Mouse (Mus musculus) lung, adult 2 months (tissue): Measurements from ENCODE around the gene Cd5. TPM values are rescaled to one million over a fixed set of nuclear protein-coding genes. Genes with fewer than 3 reads are reported as not detected.

Source experiments
- DNase-seq: peaks from one replicate; pipeline ENCODE4 v3.0.0; 2022
- H3K4me1 ChIP-seq: fragments of 200-500 bp; 2 replicates; pipeline ENCODE4 v1.6.1; 2011; ENCODE audit warnings: low read length; ENCODE audit not compliant: control insufficient read depth, insufficient read depth
- H3K4me3 ChIP-seq: fragments of 200-500 bp; replicated peaks from 2 replicates; pipeline ENCODE3; 2011; ENCODE audit warnings: low read depth, mild to moderate bottlenecking, control low read depth, low read length; ENCODE audit errors: extremely low read depth
- CTCF ChIP-seq: fragments of 200-500 bp; IDR thresholded peaks from 2 replicates; pipeline ENCODE4 v1.5.1; 2011; ENCODE audit warnings: mild to moderate bottlenecking, low read length, control low read depth; ENCODE audit not compliant: insufficient read depth
- POLR2A ChIP-seq: fragments of 200-500 bp; IDR thresholded peaks from 2 replicates; pipeline ENCODE4 v1.6.1; 2011; ENCODE audit warnings: low read depth, mild to moderate bottlenecking, control low read depth, low read length, borderline replicate concordance; ENCODE audit errors: extremely low read depth
- WGBS: fragments of 180-500 bp; shearing (Covaris S2); methylation state at CpG from one replicate; pipeline ENCODE4 v1.1.7; 2018; 5-methylcytosine and 5-hydroxymethylcytosine counted together
- polyA plus RNA-seq: library from polyadenylated mRNA; depleted of rRNA; stranded (reverse); fragments of >200 nt; gene quantifications from 2 replicates; pipeline ENCODE4 v1.2.3, GENCODE M21; 2012

Cd5 gene
- polyA plus RNA-seq, 1 experiment, result 4.4 TPM

DNA sequence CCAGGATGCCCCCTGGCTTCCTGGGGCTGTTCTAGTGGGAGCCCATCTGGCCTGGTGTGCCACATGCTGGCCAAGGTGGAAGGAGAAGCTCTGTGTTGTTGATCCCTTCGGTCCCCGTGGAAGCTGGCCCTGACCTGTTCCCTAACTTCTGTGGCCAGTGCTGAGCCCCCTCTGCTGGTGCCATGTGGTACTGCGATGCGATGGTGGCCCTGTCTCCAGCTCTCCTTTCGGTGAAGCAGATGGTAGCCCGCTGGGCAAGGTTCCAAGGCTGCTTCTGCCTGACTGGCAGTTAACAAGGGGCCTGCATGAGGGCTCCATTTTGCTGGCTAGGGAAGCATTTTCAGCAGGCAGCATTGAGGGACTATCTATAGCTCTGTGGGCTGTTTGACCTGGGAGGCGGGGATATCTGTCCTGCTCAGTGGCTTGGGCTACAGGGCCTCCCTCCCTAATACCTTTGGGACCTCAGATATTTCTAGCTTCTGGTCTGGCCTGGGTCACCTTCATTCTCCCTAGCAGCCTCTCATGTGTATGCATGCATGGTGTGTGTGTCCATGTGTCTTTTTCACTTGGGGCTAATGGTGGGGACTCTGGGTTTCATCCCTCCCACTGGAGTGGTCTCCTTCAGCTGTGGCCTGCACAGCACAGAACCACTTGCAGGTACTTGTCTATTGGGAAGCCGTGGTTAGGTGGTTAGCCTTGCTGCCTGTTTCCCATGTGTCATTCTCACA lies 29.3 kb downstream of the Cd5 start:
- TF ChIP-seq POLR2A (no peak), CTCF (peak; percentile 96)
- H3K4me1 ChIP-seq, result 0 out of 2 replicates have a peak, but pooled peaks cover 4% of the 10 kb centered on the region
- DNase-seq, result peak; percentile 91

DNA sequence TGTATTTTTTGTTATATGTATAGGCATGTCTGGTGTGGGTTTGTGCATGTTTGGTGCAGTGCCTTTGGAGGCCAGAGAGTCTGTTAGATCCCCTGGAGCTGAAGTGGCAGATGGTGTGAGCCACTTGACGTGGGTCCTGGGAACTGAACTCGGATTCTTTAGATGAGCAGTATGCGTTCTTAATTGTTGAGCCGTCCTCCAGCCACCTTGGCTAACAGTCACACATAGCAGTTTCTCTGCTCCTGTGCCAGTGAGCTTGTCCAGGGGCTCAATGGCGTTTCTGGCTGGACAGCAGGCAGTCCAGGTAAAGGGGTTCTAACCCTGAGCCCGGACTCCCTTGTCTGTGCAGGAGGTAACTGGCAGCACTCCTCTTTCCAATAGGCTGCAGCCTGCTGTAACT lies 29.9 kb downstream of the Cd5 start:
- WGBS, result 68% methylated on average over 6 of the region's 6 CpGs
- no peak for DNase-seq
- no peak for TF ChIP-seq CTCF
- no peak for TF ChIP-seq POLR2A
- Histone ChIP-seq H3K4me3 (no peak overlapping the region), H3K4me1 (0 out of 2 replicates have a peak, but pooled peaks cover 4% of the 10 kb centered on the region)

More for the DNA sequence above, 29.3 kb downstream of the Cd5 start:
- H3K4me3 ChIP-seq, result no peak overlapping the region
- 20% methylated on average over 8 of the region's 8 CpGs for WGBS

DNA sequence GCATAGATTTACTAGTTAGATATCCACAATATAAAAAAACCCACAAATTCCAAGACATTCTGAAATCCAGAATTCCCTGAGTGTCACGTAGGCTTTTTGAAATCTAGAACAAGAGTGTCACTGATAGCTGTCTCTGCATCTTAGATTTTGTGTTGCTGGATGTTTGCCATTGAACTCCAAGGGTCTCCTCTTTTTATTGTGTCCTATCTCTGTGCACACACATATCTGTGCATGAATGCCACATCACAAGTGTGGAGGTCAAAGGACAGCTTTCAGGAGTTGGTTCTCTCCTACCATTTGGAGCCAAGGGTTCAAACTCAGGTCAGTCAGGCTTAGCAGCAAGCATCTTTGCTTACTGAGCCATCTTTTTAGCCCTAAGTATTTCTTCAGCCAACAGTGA lies 30.9 kb downstream of the Cd5 start:
- TF ChIP-seq CTCF, result no peak
- DNase-seq, result no peak
- 94% methylated on average over 1 of the region's 1 CpGs for WGBS
- H3K4me1 ChIP-seq, result 0 out of 2 replicates have a peak, but pooled peaks cover 4% of the 10 kb centered on the region
- no peak overlapping the region for H3K4me3 ChIP-seq

DNA sequence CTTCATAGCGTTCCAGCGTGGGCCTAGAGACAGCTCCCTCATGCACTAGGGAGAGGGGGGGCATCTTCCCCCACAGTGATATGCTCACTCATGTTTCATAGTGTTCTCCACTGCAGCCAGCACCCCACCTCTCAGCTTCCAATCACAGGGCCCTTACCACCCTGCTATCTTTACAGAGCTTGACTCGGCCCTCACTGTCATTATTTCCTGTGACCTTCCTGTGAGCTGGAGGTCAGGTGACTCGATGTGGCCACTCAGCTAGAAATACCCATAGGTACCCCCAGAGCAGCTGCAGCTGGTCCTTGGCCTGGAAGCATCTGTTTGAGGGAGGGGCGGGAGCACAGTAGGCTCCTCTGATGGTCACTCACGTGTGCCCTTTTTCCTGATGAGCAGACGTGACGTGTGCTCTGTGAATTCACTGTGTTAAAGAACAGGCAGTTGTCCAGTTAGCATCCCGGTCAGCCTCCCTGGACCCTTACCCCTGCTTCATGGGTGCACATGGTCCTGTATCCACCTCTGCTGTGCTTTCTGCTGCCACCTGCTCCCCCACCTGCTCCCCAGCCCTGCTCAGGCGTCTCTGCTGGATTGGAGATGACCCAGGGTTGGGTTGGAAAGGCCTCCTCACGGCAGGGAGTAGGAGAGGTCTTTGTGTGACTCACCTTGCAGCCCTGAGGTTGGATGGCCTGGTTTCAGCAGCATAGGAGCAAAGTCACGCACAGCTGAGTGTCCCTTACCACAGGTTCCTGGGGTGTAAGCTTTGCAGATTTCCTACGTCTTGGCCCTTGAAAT lies 31.5 kb downstream of the Cd5 start:
- Histone ChIP-seq H3K4me3 (no peak overlapping the region), H3K4me1 (peaks cover 4% of the 10 kb centered on the region; the same call in 1 of the 2 replicates)
- no peak for DNase-seq
- 80% methylated on average over 13 of the region's 13 CpGs for WGBS
- TF ChIP-seq POLR2A (no peak), CTCF (no peak)

DNA sequence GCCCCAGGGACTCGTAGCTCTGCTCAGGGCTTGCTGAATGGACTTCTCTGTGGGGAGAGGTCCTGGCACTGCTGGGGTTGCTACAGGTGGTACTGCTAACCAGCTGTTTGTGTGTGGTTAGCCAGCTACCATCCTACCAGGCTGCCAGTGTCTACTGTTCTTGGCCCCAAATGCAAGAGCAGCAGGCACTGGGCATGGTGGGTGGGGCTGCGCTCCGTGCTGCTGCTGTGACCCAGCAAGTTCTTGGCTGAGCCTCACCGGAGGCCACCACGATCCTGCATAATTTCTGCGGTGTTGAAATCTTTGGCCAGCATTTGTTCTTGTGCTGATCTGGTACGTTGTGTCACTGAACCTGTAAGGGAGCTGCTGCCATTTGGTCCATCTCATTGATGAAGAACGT lies 35.3 kb downstream of the Cd5 start:
- 69% methylated on average over 8 of the region's 8 CpGs for WGBS
- no peak for DNase-seq
- TF ChIP-seq CTCF (no peak), POLR2A (no peak)
- Histone ChIP-seq H3K4me3 (no peak overlapping the region), H3K4me1 (peaks cover 22% of the 10 kb centered on the region)

DNA sequence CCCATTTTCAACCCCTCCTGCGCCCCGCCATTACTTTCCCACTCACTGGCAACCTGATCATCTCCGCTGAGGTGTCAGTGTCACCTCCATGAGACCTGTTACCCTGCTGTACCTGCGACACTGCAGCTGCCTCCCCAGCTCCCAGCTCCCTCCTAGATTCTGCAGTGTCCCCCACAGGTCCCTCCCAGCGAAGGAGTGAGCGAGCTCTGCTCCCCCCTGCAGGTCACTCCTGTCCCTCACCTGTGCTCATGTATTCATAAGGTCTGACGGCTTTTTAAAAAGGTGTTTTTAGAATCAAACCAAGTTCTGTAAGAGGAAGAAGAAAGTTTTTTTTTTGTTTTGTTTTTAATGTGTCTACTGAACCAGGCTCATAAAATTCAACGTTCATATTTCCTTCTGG lies 36.7 kb downstream of the Cd5 start:
- TF ChIP-seq CTCF (no peak), POLR2A (no peak)
- Histone ChIP-seq H3K4me3 (no peak overlapping the region), H3K4me1 (peaks cover 28% of the 10 kb centered on the region)
- no peak for DNase-seq
- WGBS, result 87% methylated on average over 8 of the region's 8 CpGs

DNA sequence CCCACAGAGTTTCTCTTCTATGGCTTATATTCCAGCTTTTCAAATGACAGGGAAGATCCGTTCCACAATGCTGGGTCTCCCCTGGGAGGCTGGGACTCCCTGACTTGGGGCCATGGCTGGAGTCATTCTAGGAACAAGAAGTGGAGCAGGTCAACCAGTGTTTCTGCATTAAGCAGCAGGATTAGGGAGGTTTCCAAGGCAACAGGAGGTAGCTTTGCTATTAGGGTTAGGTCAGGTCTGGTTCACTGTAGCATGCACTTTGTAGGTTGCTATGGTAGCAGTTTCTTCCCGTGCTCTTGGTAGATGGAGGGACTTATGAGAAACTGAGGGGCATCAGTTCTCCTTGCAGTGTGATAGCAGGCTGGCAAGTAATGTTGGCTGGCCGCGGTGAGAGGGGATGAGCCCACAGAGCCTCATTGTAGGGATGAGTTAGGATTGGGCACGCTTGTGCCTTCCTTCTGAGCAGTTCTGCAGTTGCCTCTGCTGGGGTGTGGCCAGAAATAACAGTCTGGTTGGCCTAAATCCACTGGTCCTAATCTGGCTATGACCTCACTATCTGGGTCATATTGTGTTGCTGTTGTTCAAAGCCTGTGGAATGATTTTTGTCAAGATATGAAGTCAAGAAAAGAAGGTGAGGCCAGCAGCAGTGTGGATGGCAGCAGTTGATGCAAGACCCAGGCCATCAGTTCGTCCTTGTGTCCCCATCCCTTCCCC lies 37.6 kb downstream of the Cd5 start:
- WGBS, result 64% methylated on average over 6 of the region's 6 CpGs
- Histone ChIP-seq H3K4me1 (peaks cover 28% of the 10 kb centered on the region), H3K4me3 (no peak overlapping the region)
- DNase-seq, result no peak
- TF ChIP-seq POLR2A (no peak), CTCF (no peak)

DNA sequence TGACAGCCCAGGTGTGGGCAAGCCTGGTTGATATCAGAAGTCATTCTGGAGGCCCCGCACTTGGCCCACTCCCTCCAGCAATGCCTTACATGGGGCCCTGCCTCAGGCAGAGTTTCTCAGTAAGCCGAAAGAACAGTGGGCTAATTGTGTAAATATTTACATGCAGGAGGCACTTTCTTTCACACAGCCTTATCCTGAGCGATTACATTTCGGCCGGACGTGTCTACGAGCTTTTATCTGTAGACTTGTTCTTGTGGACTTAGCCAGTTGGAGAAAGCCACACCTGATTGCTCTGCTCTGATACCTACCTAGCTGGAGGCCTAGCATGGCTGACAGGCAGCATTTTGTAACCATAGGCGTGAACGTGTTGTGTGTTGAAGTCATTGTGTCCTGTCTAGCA lies 39.0 kb downstream of the Cd5 start:
- 42% methylated on average over 9 of the region's 9 CpGs for WGBS
- Histone ChIP-seq H3K4me1 (peaks cover 28% of the 10 kb centered on the region), H3K4me3 (no peak overlapping the region)
- DNase-seq, result no peak
- no peak for TF ChIP-seq CTCF
- no peak for TF ChIP-seq POLR2A

DNA sequence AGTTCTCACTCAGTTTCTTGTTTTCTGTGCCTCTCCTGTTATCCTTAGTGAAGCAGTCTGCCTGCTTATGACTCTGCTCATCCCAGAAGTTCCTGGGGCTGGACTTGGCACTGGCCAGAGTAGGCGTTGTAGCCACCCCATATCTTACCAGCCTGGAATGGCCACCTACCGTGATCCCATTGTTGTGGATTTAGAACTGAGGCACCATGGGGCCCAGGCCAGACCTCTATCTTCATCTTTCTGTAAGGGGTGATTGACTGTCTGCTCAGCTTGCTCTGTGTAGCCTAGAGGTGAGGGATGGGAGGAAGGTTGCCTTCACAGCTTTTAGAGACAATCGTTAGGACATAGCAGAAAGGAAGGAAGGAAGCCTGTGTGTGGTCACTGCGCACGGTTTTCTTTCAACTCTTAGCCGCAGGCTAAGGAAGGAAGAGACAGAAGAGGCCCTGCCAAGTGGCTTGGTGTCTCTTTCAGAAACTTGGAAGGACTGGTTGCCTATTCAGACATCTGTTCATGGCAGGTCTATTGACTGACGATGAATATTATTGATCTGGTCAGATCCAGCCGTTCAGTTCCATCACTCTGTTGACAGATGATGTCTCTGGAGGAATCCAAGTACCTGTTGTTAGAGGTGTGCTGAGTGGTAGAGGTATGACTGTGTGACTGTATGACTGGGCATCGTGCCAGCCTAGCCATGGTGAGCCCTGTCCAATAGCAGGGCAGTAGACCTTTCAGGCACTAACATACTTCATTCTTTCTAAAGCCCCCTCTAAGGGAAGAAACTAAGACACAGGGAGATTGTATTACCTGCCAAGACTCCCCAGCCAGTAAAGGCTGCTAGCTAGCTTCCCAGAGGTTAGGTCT lies 40.4 kb downstream of the Cd5 start:
- H3K4me1 ChIP-seq, result peaks cover 31% of the 10 kb centered on the region
- H3K4me3 ChIP-seq, result no peak overlapping the region
- TF ChIP-seq POLR2A (no peak), CTCF (no peak)
- no peak for DNase-seq
- 33% methylated on average over 9 of the region's 9 CpGs for WGBS
